Mouse (Mus musculus): ENCODE measurements around the gene Gigyf2. TPM values are rescaled to one million over a fixed set of nuclear protein-coding genes. Genes with fewer than 3 reads are reported as not detected.

Gigyf2 gene
- total and polyA plus RNA-seq, 3 experiments, result 87.3 to 156 (median 93.5) TPM

DNA sequence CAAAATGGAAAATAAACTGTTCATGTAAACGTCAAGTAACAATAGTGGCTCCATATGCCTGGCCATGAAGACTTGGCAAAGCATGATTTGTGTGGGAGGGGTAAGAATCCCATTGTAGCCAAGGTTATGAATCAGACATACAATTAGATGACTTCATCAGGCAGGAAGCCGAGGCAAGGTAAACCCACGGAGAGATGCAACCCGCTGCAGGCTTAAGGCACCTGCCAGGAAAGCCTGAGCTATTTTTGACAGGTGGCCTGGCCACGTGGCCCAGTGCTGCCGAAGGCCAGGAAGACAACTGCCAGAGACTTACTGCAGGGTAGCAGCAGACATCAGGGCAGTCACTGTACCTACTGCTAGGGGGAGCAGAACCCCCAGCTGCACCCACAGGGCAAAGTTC, 159.6 kb downstream of the Gigyf2 start:
- H3K36me3 ChIP-seq (replicated peaks in 1 of 2; ENCODE audit: control insufficient read depth in 1 of 2, insufficient read depth in 1 of 2, low read length in 1 of 2), result no peaks in the 10 kb centered on the region
- DNase-seq (ENCODE audit: extremely low read depth), result no peak
- H3K9ac ChIP-seq (ENCODE audit: insufficient read depth, low read depth), result no peak overlapping the region
- no peak overlapping the region for H3K27ac ChIP-seq (ENCODE audit: insufficient read depth, low read depth)
- in situ Hi-C loops (cut with MboI; ENCODE audit: low pct_ligation_motif_present, low pct_unique_long_range_greater_than_20kb, low sequenced_read_pairs) (no loop called here), dilution Hi-C loops (cut with MboI; ENCODE audit: extremely low pct_ligation_motif_present, extremely low pct_unique_long_range_greater_than_20kb, low sequenced_read_pairs) (no loop called here)
- TF ChIP-seq USF1 (IDR thresholded peaks at IDR 0.05; ENCODE audit: low read depth, low read length) (no peak), ZMIZ1 (IDR thresholded peaks at IDR 0.05; ENCODE audit: low read depth, low read length) (no peak), CTCF (conservative IDR thresholded peaks at IDR 0.05 in 1 of 2, IDR thresholded peaks at IDR 0.05 in 1 of 2; ENCODE audit: low read depth in 2 of 2, low read length in 2 of 2) (no peak), JUN (IDR thresholded peaks at IDR 0.05; ENCODE audit: insufficient read depth, low read depth, low read length) (no peak), MAX (IDR thresholded peaks at IDR 0.05; ENCODE audit: low read length) (peak; percentile 49; the same call in 1 of the 2 replicates), NRF1 (IDR thresholded peaks at IDR 0.05; ENCODE audit: low read depth, low read length) (no peak), KAT2A (IDR thresholded peaks at IDR 0.05; ENCODE audit: insufficient replicate concordance, low read length) (no peak), GABPA (IDR thresholded peaks at IDR 0.05; ENCODE audit: insufficient replicate concordance, low read depth, low read length) (no peak)
- peaks cover 2 to 28% of the 10 kb centered on the region in 2 experiments; a peak in 3 of 4 replicates for H3K4me1 ChIP-seq (ENCODE audit: control insufficient read depth in 1 of 2, insufficient read depth in 2 of 2)
- no peak overlapping the region for H3K4me2 ChIP-seq (ENCODE audit: insufficient read depth, low read depth, poor library complexity, severe bottlenecking)
- H3K4me3 ChIP-seq (replicated peaks in 1 of 3; ENCODE audit: low read depth in 2 of 3, low read length in 2 of 3, poor library complexity in 1 of 3), result no peak overlapping the region
- H3K27me3 ChIP-seq (replicated peaks), result no peaks in the 10 kb centered on the region
- no peaks in the 10 kb centered on the region for H3K79me2 ChIP-seq (replicated peaks; ENCODE audit: control insufficient read depth, extremely low read depth, insufficient read depth, poor library complexity, severe bottlenecking)
- no peaks in the 10 kb centered on the region for H3K9me3 ChIP-seq (replicated peaks; ENCODE audit: low read length)

DNA sequence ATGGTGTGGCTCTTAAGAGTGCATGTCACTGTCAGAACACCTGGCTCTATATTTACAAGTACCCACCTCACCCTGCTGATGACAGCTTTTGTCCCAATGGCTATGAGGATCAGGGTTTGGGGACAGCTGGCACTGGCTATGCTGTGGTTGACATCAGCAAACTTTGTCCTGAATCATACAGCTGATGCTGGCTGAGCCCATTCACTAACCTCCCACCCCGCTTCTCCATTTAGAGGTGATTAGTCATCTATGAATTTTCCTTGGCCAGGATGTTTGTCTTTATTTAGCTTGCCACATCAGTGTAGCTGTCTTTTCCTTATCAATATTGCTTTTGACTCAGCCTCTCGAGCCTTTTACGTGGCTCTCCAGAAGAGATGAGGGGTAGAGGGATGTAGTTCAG, 165.5 kb downstream of the Gigyf2 start:
- Histone ChIP-seq H3K4me1 (ENCODE audit: control insufficient read depth in 1 of 2, insufficient read depth in 2 of 2) (peaks cover 2 to 34% of the 10 kb centered on the region in 2 experiments; a peak in 3 of 4 replicates), H3K27ac (ENCODE audit: insufficient read depth, low read depth) (no peak overlapping the region), H3K9ac (ENCODE audit: insufficient read depth, low read depth) (no peak overlapping the region), H3K9me3 (replicated peaks; ENCODE audit: low read length) (no peaks in the 10 kb centered on the region), H3K4me2 (ENCODE audit: insufficient read depth, low read depth, poor library complexity, severe bottlenecking) (no peak overlapping the region), H3K4me3 (replicated peaks in 1 of 3; ENCODE audit: low read depth in 2 of 3, low read length in 2 of 3, poor library complexity in 1 of 3) (no peak overlapping the region), H3K27me3 (replicated peaks) (no peaks in the 10 kb centered on the region), H3K79me2 (replicated peaks; ENCODE audit: control insufficient read depth, extremely low read depth, insufficient read depth, poor library complexity, severe bottlenecking) (no peaks in the 10 kb centered on the region), H3K36me3 (replicated peaks in 1 of 2; ENCODE audit: control insufficient read depth in 1 of 2, insufficient read depth in 1 of 2, low read length in 1 of 2) (no peaks in the 10 kb centered on the region)
- dilution Hi-C loops (cut with MboI; ENCODE audit: extremely low pct_ligation_motif_present, extremely low pct_unique_long_range_greater_than_20kb, low sequenced_read_pairs) (no loop called here), in situ Hi-C loops (cut with MboI; ENCODE audit: low pct_ligation_motif_present, low pct_unique_long_range_greater_than_20kb, low sequenced_read_pairs) (no loop called here)
- DNase-seq (ENCODE audit: extremely low read depth), result no peak
- no peak for TF ChIP-seq GABPA (IDR thresholded peaks at IDR 0.05; ENCODE audit: insufficient replicate concordance, low read depth, low read length)
- no peak for TF ChIP-seq MAZ (IDR thresholded peaks at IDR 0.05; ENCODE audit: low read depth, low read length)
- no peak for TF ChIP-seq NRF1 (IDR thresholded peaks at IDR 0.05; ENCODE audit: low read depth, low read length)
- TF ChIP-seq CTCF (conservative IDR thresholded peaks at IDR 0.05 in 1 of 2, IDR thresholded peaks at IDR 0.05 in 1 of 2; ENCODE audit: low read depth in 2 of 2, low read length in 2 of 2), result no peak
- TF ChIP-seq MAX (IDR thresholded peaks at IDR 0.05; ENCODE audit: low read length), result no peak
- no peak for TF ChIP-seq ELF1 (IDR thresholded peaks at IDR 0.05; ENCODE audit: low read depth, low read length)
- no peak for TF ChIP-seq CHD2 (IDR thresholded peaks at IDR 0.05; ENCODE audit: low read length)
- no peak for TF ChIP-seq PAX5 (IDR thresholded peaks at IDR 0.05; ENCODE audit: low read length)
- no peak for TF ChIP-seq MXI1 (IDR thresholded peaks at IDR 0.05; ENCODE audit: low read depth, low read length)
- TF ChIP-seq RAD21 (IDR thresholded peaks at IDR 0.05; ENCODE audit: low read depth, low read length), result no peak
- TF ChIP-seq MAFK (IDR thresholded peaks at IDR 0.05; ENCODE audit: insufficient replicate concordance, low read length), result no peak
- no peak for TF ChIP-seq POLR2AphosphoS2 (IDR thresholded peaks at IDR 0.05; ENCODE audit: low read depth, low read length)
- TF ChIP-seq MEF2A (IDR thresholded peaks at IDR 0.05; ENCODE audit: borderline replicate concordance, low read depth, low read length), result no peak
- no peak for TF ChIP-seq ETS1 (conservative IDR thresholded peaks at IDR 0.05; ENCODE audit: low read depth, low read length)
- TF ChIP-seq IRF4 (IDR thresholded peaks at IDR 0.05; ENCODE audit: low read depth, low read length), result no peak
- no peak for TF ChIP-seq ZNF384 (IDR thresholded peaks at IDR 0.05; ENCODE audit: low read depth, low read length)
- no peak for TF ChIP-seq USF2 (conservative IDR thresholded peaks at IDR 0.05; ENCODE audit: low read depth, low read length)
- TF ChIP-seq CHD1 (IDR thresholded peaks at IDR 0.05; ENCODE audit: low read depth, low read length), result no peak
- no peak for TF ChIP-seq USF1 (IDR thresholded peaks at IDR 0.05; ENCODE audit: low read depth, low read length)
